Mouse (Mus musculus) left cerebral cortex, postnatal 36 days (tissue): ENCODE data around the gene Ezr. TPM values are rescaled to one million over a fixed set of nuclear protein-coding genes. Genes with fewer than 3 reads are reported as not detected.

ENCODE experiments used
- DNase-seq, 2 experiments: peaks; one replicate each; pipeline ENCODE4 v3.0.0; 2021 to 2022; ENCODE audit warnings: low spot score in 2 of 2, mixed read lengths in 1 of 2
- intact Hi-C: fragments of 180-260 bp; cut with DNase I; formaldehyde crosslinking; loops from one replicate; pipeline ENCODE4 v1.15.1; 2025
- total RNA-seq, 2 experiments: library from RNA; stranded (reverse); gene quantifications; 2 replicates each; pipeline ENCODE4 v1.2.3; 2021

The Ezr gene
- total RNA-seq, 2 experiments from 2014 or later, result 51.1 to 51.8 TPM

GRCm38 (mm10) chr17:6775221-6775620, 7.4 kb downstream of the Ezr start:
- intact Hi-C loops, result loop anchor here (5.0 kb wide), 1 partner anchor 112 kb away; no protein-coding TSS in a partner anchor
- DNase-seq, result no peak

DNA sequence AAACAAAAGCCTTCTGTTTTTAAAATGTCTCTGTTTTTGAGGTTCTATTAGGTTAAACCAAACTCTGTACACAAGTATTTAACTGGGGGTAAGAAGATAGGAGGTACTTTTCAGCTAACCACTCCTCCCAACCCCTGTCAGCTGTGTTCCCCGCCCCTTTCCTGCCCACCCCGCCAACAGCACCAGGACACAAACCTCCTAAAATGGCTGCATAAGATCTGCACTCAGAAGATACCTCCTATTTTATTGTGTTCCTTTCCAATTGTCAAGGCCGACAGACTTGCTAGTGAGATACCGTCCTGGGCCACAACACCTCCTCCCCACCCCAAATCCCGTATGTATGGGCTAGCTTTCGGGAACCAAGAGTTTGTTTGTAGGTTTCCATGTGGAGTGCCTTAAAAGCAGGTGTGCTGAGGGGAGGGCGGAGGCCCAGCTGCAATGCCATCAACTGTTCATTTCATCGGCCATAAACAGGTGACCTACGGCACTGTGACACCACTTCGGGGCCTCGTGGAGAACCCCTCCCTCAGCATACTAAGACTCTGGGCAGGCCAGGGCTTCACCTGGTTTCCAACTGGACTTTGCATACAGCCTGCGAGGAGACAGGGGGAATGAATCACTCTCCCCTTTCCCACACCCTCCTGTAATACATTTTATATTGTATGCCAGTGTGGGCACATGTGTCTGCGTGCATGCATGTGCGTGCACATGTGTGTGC, 9.2 kb downstream of the Ezr start:
- DNase-seq, result no peak
- intact Hi-C loops, result no loop called here

GRCm38 (mm10) chr17:6772490-6772773, 10.2 kb downstream of the Ezr start:
- intact Hi-C loops, result no loop called here
- DNase-seq, result no peak

- intact Hi-C loops, result no loop called here
- DNase-seq, result no peak
Measured at GRCm38 (mm10) chr17:6771661-6772489, 10.7 kb downstream of the Ezr start.

GRCm38 (mm10) chr17:6769602-6770001, 13.0 kb downstream of the Ezr start:
- no peak for DNase-seq
- intact Hi-C loops, result no loop called here

DNA sequence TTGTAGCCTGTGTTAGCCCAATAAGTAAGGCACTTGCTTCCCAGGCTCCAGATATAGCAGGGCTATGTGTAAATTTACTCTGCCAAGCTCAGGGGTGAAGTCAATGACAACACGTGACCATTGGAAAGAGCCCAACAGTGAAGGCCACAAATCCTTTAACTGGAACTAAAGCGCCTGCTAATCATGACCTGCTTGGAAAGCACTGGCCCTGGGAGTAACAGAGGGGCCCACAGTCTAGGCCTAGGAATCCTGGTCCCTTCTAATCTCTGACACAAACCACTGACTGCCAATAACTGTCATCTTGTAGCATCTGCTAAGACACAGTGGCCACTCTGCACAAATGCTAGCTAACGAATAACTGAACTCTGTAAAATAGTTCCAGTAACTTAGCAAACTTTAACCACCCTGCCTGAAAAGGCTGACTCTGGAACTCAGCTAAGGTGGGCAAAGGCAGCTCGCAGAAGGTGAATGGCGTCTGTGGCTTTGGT, 14.2 kb downstream of the Ezr start:
- intact Hi-C loops, result no loop called here
- no peak for DNase-seq

DNA sequence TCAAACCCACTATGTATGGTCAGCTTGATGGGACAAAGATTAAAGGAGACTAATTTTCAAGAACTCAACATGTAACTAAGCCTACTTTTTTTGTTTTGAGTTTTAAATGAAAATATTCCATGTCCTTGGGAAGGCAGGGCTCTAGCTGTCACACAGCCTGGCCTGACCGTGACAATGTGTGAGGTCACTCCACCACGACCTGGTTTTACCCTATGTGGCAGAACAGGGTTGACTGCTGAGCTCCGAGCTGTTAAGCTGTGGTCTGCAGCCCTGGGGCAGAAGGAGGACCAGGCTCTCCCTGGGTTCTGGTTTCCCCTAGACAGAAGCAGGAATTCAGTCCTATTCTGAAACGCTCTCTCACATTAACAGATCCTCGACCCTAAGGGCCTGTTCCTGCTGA, 14.8 kb downstream of the Ezr start:
- intact Hi-C loops, result no loop called here
- no peak for DNase-seq

DNA sequence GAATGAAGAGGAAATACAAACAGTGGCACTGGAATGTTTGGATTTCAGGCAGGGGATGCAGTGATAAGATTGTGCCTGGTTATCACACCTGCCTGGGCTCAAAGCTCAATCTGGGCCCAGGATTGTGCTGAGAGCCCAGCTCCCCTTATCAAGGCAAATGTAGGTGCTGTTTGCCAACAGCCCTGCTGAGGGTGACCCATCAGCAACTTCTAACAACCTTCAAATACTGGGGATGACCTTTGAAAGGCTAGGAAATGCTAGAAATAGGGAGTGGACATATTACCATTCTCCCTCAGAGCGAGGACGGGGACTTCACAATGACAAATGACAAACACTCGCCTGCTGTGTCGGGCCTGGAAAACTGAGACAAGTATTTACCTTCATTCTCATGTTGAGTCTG, 15.8 kb downstream of the Ezr start:
- no peak for DNase-seq
- intact Hi-C loops, result no loop called here

DNA sequence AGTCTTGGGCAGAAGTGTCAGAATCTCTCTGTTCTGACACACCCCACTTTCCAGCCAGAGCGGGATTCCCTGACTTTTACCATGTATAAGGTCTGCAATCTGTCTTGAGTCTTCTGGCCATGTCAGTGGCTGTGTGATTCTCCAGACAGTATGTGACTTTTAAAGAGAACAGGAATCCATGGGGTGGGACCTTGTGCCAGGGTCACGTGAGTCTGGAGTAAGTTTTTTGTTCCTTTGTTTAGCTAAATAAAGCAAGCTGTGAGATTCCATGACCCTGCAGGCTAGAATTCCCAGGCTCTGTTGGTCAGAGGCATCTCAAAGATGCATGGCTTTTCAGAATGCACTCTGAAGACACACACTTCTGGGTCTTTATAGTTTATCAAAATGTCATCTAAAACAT, 16.7 kb downstream of the Ezr start:
- no peak for DNase-seq

GRCm38 (mm10) chr17:6764730-6765129, 17.9 kb downstream of the Ezr start:
- DNase-seq, result no peak
- intact Hi-C loops, result no loop called here

More for the DNA sequence above, 16.7 kb downstream of the Ezr start:
- intact Hi-C loops, result no loop called here

GRCm38 (mm10) chr17:6764227-6764593, 18.4 kb downstream of the Ezr start:
- intact Hi-C loops, result no loop called here

GRCm38 (mm10) chr17:6763513-6764226, 18.9 kb downstream of the Ezr start:
- intact Hi-C loops, result no loop called here
- DNase-seq, result no peak

More at GRCm38 (mm10) chr17:6764227-6764593, 18.4 kb downstream of the Ezr start:
- no peak for DNase-seq

DNA sequence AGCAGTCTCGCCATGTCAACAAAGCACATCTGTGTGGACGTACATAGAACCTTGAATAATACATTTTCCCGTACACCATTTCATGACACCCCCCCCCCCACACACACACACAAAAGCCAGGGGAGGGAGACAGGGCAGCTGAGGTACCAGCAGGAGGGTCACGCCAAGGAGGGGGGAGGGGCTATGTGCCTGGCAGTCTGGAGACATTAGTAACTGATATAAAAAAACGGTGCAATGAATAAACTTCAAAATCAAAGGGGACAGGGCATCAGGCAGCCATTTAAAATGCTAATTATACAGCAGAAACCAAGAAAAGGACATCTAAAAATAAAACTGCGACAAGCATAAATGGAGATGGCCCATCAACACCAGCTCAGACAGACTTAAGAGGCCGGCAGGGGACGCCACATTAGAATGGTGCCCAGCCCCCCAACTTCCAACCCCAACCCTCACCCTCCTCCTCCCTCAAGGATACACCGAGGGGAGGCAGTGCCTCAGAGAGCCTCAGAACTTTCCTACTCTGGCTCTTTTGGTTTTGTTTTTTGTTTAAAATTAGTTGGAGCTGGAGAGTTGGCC, 22.8 kb downstream of the Ezr start:
- DNase-seq, result no peak
- intact Hi-C loops, result no loop called here

DNA sequence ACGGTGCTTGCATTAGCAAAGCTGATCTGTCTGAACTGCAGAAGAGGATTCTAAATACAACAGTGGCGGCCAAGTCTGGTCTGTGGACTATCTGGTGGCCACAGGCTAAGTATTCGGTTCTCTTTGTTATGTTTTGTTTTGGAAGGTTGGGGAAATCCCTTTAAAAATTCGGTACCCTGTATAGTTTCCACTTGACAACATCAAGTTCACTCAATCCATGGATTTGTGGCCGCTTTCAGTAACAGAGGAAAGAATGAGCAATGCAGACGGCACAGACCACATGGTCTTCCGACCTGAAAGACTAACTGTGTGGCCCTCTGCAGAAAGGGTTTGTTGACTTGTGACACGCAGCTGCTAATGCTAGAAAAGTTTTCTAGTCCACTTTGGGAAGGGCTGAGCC, 23.7 kb downstream of the Ezr start:
- DNase-seq, result no peak
- intact Hi-C loops, result no loop called here

DNA sequence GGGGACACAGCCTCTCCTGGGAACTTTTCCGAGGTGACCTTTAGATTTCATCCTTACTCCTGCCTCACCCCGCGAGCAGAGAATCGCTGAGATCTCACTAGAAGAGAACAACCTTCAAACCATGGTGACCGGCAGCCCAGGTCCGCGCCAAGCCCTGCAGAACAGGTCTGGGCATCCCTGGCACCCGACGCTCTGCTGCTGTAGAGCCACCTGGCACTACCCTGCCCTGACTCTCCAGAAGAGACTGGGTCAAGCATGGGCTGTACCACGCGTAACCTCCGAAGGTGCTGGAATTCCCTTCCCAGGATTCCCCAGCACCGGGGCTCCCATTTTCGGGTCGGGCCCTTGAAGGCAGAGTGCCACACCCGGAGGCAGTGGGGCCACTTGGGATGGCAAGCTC, 24.7 kb downstream of the Ezr start:
- intact Hi-C loops, result no loop called here
- no peak for DNase-seq

DNA sequence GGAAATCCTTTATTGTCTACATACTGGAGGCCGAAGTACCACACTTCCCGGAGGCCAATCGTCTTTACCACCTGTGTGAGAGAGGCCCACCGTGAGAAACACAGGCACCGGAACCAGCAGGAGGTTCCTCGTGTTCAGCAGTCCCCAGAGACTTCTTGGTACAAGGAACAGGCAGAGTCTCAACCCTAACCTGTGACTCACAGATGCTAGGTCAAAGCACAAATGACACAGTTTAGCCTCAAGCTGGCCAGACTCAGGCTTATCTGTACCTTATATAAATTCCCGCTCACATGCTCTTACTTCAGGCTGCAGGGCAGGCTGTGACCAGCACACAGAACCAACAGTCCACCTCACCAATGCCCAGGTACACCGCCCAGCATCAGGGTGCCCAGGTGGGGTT, 26.7 kb downstream of the Ezr start:
- DNase-seq, result no peak
- intact Hi-C loops, result no loop called here

DNA sequence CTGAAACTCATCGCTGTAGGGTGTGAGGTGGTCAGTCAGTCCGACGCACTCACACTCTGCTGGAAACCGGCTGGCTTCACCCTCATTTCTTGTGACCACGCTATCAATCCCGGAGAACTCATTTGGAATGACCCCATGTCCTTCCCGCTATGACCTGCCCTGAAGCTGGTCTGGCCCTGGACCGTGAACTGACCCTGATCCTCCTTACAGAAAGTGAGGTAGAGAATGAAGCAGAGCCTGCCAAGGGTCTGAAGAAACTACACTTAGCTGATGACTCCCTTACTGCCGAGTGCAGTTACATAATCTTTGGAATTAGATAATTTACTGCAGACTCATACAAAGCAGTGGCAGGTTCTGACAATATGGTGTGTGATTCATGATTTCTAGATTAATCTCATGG, 27.4 kb downstream of the Ezr start:
- intact Hi-C loops, result no loop called here

GRCm38 (mm10) chr17:6752375-6752774, 30.2 kb downstream of the Ezr start:
- no peak for DNase-seq
- intact Hi-C loops, result no loop called here

More for the DNA sequence above, 27.4 kb downstream of the Ezr start:
- no peak for DNase-seq

DNA sequence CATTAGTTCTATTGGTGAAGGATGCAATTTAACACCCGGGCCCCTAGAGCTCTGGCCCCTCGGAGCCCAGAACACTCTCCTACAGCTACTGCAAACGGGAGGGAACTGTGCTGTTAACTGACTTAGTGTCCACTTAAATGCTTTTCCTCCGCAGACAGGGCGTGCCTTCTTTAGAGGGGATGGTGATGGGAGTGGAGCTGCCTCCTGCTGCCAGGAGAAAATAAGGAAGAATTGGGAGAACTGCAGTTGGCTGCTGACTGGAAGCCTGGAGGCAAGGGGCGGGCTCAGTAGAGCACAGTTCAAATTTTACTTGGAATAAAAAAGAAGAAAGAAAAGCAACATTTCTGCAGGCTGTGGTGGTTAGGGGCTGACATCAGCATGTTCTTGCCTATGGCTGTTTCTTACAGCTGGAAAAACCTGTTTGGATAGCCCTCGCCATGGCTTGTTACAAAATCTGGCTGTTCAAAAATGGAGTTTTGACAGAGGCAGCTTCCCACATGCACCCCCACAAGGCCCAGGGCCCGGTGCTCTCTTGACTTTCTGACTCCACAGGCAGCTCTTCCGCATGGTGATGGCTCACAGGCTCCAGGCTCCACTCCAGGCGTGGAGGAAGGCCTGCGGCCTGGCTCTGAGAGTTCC, 31.2 kb downstream of the Ezr start:
- intact Hi-C loops, result no loop called here
- DNase-seq, result no peak
